Mouse (Mus musculus): ENCODE measurements around the gene Kcnk18. TPM values are rescaled to one million over a fixed set of nuclear protein-coding genes. Genes with fewer than 3 reads are reported as not detected.

Gene Kcnk18
- total RNA-seq, 2 experiments from 2014 or later, result not detected

DNA sequence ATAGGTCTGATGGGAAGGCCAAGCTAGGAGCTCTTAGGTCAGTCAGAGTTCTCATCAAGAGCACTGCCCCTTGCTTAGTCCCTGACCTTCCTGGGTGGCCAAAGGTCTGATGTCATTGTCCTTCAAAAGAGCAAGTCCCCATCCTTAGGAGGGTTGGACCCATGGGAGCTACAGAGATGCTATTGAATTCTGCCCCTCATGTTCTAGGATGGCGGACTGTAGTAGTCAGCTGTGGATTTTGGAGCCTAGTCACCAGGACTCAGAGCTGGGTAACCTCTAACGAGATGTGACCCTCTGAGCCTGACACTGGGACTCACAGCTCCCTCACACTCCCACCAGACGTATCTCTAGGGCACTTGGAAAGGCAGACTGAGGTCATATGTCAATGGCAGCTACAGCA is 9.4 kb downstream of the Kcnk18 start:
- no peak for DNase-seq

DNA sequence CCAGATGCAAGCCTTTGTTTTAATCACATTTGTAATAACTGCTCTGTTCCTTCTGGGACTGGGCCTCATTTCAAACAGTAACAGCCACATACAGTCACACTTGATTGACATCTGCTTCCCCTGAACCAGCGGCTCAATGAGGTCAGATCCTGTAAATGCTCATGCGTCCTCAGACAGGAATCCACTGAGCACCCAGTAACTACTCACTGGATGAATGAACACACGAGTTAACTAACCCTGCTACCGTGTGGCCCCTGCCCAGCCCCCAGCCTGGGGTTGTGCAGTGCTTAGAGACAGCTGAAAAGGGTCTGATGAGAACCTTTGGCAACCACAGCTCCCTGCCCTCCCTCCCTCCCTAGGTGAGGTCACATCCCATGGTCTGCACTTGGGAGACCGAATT is 13.8 kb downstream of the Kcnk18 start:
- DNase-seq, result no peak

- no peak for DNase-seq
Measured at GRCm38 (mm10) chr19:59235001-59235400, 16.0 kb downstream of the Kcnk18 start.

GRCm38 (mm10) chr19:59236046-59236445 is 17.0 kb downstream of the Kcnk18 start:
- DNase-seq, result no peak

DNA sequence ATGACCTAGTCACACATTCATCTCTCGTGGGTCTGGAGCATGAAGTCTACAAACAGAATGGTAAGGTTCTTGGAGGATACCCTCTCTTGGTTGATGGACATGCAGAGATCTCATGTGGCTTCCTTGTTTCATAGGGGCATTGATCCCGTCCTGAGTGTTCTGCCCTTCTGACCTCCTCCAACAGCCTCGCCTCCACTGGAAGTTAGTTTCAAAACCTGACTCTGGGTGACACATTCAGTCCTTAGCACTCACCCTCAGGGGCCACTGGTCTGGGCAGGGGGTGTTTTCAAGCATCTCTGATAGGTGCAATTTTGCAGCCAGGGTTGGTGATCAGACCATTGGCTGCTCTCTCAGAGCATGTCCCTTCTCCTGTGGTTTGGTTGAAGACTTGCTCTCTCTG is 19.6 kb downstream of the Kcnk18 start:
- no peak for DNase-seq

- DNase-seq, result peak; percentile 81 to 84
Measured at GRCm38 (mm10) chr19:59239124-59239817, 20.3 kb downstream of the Kcnk18 start.

GRCm38 (mm10) chr19:59241987-59242386 is 23.0 kb downstream of the Kcnk18 start:
- DNase-seq, result no peak

- DNase-seq, result no peak
Measured at GRCm38 (mm10) chr19:59243057-59243456, 24.0 kb downstream of the Kcnk18 start.

GRCm38 (mm10) chr19:59248144-59248543 is 29.1 kb downstream of the Kcnk18 start:
- DNase-seq, result no peak

- no peak for DNase-seq
Measured at GRCm38 (mm10) chr19:59248553-59249286, 29.7 kb downstream of the Kcnk18 start.

GRCm38 (mm10) chr19:59252651-59253050 is 33.6 kb downstream of the Kcnk18 start:
- no peak for DNase-seq

DNA sequence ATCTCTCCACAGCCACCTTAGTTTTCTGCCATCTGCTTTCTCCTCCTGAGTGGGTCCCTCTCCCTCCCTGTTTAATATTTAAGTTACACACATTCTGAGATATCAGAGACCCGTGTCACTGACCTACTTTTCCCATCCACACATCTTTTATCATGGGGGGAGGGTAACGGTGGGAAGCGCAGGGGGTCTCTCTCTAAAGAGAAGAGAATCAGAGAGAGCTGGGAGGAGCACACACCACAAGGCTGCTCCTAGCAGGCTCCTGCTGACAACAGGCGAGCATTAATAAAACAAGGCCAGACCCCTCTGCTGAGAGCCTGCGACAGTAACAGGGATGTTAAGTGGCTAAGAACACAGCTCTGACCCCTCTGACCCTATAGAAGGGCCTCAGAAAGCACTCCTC is 40.6 kb downstream of the Kcnk18 start:
- no peak for DNase-seq

DNA sequence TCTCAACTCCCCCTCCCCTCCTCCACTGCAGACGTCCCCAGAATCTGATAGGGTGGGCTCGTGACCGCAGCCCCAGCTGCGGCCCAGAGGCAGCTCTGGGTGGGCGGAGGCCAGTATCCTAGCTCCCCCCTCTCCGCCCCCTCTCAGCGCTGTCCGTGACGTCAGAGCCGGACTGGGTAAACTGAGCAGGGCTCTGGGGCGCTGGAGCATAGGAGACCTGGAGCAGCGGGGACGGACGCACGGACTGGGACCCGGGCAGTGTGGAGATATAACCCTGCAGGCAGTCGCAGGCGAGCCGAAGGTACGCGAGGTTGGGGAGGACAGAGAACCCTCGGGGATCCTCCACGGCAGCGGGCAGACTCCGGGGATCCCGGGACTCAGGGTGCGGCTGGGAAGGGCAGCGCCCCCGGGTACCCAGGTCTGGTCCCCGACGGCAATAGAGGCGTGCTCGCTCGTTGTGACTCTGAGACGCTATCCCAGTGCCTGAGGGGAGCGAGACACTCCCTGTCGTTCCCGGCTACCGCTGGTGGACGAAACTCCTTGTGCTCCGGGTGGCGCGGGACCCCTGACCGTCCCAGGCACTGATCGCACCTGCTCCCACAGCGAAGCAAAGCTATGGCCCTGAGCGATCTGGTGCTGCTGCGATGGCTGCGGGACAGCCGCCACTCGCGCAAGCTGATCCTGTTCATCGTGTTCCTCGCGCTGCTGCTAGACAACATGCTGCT is 41.9 kb downstream of the Kcnk18 start, which contains the start of gene Slc18a2:
Gene Slc18a2, plus strand, starts transcription at position 179 of the 725 bp plus-strand sequence.
- no peak for DNase-seq

GRCm38 (mm10) chr19:59261604-59262003 is 42.6 kb downstream of the Kcnk18 start:
- no peak for DNase-seq

DNA sequence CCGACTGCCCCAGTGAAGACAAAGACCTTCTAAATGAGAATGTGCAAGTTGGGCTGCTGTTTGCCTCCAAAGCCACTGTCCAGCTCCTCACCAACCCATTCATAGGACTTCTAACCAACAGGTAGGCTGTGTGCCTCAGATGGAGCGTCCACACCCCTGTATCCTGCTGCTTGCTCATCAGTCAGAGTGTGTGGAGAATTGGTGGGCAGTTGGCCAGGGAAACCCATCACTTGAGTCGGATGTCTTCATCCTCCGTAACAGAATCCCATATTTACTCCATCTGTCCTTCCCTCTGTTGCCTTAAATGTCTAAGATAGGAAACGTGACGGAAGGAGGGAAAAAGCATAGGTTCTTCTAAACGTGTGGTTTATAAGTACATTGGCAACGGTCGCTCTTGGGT is 44.2 kb downstream of the Kcnk18 start:
- DNase-seq, result no peak

- DNase-seq, result no peak
Measured at GRCm38 (mm10) chr19:59264838-59265532, 46.0 kb downstream of the Kcnk18 start.

DNA sequence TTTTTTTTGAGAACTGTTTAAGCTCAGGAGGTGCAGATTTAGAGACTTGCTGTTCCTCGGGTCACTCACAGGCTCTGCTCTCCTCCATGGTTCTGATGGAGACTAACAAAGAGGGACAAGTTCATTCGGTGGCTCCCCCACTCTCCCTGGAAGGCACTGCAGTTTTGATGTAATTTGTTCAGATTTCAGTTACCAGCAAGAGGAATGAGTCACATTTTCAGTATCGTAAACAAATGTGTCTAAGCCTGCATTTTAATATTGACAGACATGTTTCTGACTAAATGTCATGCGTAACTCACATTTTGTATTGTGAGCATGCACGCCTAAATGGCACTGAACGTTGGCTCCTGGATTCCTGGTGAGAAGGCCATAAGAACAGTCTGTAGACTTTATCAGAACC is 46.9 kb downstream of the Kcnk18 start:
- DNase-seq, result no peak

DNA sequence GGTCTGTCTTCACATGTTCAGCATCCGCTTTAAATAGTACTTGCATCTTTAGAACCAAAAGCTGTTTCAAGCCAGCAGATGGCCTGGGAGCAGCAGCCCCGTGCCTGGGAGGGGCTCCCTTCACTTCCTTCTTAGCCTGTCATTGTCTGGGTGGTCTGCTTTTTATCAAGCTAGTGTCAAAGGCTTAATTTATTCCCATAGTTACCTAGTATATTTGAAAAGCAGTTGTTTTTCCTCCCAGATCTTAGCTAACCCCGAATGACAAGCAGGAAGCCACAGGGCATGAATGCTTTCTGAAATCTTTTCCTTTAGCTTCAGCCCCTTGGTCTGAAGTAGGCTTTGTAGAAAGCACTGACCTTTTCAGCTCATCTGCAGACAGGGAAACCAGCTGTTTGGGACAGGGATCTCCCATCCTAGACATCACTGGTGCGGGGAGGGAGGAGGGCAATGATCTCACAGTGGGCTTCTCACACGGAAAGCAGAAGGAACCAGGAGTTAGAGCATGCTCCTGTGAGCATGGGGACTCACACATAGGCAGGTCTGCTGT is 48.5 kb downstream of the Kcnk18 start:
- DNase-seq, result no peak

GRCm38 (mm10) chr19:59273190-59273589 is 54.2 kb downstream of the Kcnk18 start:
- DNase-seq, result no peak

DNA sequence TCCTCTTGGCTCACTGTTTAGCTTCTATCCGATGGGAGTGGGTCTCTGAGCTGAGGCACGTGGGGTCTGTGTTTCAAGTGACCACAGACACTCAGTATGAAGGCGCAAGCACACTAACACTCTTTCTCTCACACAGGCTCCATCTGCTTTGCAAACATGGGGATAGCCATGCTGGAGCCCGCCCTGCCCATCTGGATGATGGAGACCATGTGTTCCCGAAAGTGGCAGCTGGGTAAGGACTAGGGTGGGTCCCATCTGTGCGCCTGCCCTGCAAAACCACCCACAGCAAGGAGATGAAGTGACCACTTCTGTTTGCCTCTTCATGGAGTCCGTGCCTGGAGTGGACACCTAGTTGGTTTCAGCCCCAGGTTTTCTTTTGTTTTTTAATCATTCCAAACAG is 57.3 kb downstream of the Kcnk18 start:
- DNase-seq, result no peak

- DNase-seq, result no peak
Measured at GRCm38 (mm10) chr19:59280841-59281240, 61.8 kb downstream of the Kcnk18 start.

- no peak for DNase-seq
Measured at GRCm38 (mm10) chr19:59282001-59282400, 63.0 kb downstream of the Kcnk18 start.

Measured in layer of hippocampus, postnatal 36 days (tissue).